Mouse (Mus musculus) bone marrow macrophage, adult 2 months (primary cell): ENCODE measurements around the gene Hipk2.

Experiments used
- CTCF ChIP-seq: IDR thresholded peaks from 2 replicates; pipeline ENCODE4 v1.5.1; 2012; ENCODE audit warnings: low read depth, mild to moderate bottlenecking, low read length, moderate library complexity
- POLR2A ChIP-seq: IDR thresholded peaks from 2 replicates; pipeline ENCODE4 v1.6.1; 2012; ENCODE audit warnings: mild to moderate bottlenecking, low read depth, low read length, borderline replicate concordance

DNA sequence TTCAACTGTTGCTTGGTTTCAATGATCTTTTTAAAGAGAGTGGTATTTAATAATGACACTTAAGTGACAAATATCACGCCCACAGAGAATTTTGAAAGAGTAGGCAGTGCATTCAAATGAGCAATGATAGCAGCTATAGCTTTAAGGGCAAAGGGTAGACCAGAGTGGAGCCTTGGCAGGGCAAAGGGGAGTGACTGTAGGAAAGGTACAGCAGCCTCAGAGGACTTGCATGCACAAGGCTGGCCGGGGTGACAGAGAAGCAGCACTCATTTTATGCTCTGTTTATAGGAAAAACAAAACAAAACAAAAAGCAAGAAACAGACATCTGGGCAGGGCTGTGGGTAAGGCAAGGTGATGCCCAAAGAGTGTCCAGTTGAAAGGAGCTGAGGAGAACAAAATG, 5.5 kb upstream of the Hipk2 start:
- TF ChIP-seq CTCF = no peak
- TF ChIP-seq POLR2A = no peak
